Mouse (Mus musculus) cerebellum, adult 8-10 months (tissue): ENCODE data around the gene Lrpprc.
A peak's percentile ranks its signal among the peaks of the same experiment; 100 is the strongest.

Experiments used
- DNase-seq: peaks from one replicate; pipeline ENCODE4 v3.0.0; 2022

Gene Lrpprc

DNA sequence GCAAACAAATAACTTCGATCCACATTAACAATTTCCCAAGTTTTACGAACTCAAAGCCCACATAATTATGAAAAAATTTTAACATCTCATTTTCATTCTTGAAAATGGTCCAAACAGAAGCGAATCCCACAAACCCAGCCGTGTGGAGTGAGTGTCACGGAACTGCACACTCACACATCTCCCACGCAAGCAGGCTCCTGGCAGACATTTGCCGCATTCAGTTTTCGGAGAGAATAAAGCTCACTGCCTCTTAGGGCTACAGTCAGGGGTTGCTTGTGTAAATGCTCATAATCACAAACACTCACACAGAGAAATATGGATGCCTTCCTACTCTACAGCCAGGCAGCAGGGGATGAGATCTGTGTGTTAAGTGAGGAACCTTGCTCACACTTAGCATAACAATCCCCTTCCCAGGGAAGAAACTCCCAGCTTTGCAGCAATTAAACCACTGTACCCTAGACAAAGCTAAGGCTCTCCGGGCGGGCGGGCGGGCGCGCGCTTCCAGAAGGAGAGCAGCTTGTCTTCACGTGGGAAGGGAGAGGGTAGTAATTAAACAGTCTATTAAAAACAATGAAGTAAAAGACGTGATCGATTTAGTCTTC is 76.9 kb downstream of the Lrpprc start:
- no peak for DNase-seq

DNA sequence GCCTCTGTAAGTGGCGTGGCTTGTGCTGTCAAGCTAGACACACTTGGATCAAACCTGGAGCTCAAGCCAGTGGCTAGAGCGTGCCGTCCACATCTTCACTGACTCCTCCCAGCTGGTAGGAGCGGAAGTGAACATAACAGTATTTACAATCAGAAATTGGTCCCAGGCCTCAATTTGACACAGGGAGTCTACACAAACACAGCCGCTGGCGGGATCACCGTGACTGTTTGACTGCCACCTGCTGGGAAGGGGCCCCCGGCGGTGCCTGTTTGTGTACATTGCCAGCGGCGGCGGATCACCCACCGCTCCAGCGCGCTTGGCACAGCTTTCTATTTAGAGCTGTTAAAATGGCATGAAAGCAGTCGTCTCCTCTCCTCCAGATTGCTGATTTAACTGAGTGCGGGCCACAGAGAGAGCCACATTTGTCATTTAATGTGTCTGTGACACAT is 81.2 kb downstream of the Lrpprc start:
- DNase-seq, result no peak

DNA sequence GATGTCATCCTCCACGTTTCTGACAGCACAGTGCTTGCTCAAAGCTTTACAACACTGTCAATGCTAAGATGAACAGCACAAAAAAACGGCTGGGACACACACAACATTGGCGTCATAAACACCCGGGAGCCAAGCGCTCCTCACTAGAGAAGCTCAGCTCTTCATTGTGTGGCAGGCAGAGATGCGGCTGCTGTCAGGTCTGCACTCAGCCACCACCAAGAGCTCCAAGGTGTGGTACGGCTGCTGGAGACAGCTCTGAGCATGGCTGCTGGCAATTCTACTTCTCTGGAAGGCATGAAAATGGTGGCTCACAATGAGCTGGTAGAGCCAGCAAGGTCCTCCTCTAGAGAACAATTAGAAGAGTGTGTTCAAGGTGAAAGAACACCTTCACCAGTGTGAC is 81.8 kb downstream of the Lrpprc start:
- no peak for DNase-seq

DNA sequence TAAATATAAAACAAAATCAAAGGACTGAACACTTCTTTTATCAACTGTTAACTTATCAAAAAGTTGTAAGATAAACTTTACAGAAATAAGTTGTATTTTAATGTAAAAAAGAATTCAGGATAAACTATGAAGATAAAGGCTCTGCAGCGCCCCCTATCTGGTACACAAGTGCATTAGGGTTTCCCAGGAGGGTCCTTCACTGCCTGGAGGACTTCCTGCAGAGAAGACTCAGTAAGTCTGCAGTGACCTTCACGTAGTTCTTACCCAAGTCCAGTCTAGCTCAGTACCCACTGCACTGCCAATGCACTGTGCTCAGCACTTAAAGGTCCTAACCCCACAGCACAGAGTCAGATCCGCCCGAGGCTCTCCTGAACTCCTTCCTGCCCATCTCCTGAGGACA is 83.2 kb downstream of the Lrpprc start:
- no peak for DNase-seq

DNA sequence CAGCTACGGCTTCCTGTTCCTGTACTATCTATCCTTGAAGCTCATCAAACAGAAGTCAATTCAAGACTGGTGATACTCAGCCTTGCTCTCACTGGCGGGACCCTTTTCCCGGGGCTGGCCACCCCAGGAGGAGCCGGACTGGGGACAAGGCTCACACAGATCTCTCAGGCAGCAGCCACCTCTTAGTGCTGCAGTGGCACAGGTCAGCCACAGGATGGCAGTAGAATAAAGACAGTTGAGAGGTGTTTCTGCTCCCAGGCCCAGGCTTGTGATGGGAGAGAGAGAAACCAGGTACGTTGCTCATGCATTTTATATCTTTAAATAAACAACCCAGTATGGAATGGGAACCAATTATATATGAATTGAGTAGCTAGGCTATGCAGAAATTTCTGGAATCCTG is 91.9 kb downstream of the Lrpprc start:
- peak; percentile 38 for DNase-seq

DNA sequence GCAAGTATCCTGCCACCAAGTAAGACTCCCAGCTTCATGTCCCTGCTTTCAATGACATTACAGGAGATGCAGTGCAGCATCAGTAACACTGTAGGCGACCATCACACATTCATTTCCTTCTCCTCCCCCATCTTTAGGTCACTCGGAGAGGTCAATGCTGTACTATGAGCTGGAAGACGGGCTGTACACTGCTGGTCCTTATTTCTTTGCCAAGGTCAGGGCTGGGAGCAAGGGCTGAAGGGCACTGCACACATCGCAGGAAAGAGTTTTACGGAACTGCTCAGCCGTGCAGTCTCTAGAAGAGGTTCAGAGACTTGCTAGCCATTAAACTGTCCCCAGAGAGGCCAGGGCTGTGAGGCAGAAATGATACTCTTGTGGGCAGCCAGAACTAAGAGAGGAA is 94.1 kb downstream of the Lrpprc start:
- DNase-seq, result no peak

DNA sequence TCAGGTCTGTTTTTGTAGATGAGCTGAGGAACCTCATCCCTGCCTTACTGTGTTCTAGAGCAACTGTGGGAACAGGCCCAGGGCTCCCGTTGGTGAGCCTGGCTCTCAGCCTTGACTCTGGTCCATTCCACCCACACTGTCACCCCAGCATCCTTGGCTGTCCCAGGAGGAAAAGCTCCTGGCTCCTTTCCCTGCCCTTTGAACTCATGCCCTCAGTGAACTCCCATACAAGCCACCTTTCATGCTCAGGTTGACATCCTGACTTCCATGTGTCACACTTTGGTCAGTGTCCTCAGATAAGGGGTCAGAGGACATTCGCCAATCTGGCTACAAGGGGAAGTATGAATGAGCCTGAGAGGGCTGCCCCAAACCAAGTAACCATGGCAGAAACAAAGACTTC is 96.8 kb downstream of the Lrpprc start:
- DNase-seq, result no peak

DNA sequence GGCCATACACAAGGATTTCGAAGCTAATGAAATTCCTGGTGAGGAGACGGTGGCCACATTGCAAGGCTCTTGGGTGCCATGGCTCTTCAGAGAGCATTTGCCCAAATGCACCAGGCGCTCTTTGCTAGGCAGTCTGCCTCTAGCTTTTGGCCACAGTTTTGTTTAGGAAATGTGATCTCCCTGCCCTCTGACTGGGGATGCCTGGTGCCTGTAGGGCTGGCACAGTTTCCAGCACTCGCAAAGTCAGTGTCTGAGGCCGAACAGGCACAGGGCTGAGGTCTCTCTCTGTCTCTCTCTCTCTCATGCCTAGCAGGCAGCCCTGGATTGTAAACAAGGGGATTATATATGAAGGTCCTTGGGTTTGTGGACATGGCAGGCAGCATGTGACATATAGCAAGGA is 100.5 kb downstream of the Lrpprc start:
- no peak for DNase-seq

DNA sequence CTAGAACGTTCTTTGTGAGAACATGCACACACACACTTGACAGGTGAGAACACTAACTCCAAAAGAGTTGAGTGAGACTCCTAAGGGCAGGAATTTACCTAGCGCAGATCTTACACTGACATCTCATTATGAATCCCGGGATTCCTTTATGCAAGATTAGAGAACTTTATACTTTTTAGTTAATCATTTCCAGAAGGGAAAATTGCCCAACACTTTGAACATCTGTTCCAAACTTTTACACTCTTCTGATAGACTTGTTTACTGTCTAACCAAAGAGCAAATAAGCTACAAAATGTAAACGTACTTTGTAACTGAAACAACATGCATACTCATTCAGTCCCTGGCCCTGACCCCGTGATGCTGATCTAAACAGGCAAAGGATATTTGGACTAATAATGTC is 101.3 kb downstream of the Lrpprc start:
- no peak for DNase-seq

DNA sequence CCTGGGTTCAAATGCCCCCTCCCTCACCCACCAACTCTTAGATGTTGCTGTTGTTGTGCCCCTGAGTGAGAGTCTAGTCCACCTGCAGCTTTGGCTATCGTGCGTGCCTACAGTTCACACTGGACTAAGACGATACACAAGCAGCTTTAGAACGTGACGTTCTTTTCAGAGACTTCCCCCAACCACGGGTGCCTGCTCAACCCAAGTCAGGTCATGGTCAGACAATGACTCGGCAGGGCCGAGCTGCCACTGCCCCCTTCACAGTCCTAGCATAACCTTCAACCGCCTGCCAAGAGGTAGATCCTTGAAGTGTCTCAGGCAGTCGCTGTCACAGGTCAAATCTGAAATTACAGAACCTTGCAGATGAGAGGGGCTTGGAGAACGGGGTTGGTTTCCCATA is 101.8 kb downstream of the Lrpprc start:
- no peak for DNase-seq

DNA sequence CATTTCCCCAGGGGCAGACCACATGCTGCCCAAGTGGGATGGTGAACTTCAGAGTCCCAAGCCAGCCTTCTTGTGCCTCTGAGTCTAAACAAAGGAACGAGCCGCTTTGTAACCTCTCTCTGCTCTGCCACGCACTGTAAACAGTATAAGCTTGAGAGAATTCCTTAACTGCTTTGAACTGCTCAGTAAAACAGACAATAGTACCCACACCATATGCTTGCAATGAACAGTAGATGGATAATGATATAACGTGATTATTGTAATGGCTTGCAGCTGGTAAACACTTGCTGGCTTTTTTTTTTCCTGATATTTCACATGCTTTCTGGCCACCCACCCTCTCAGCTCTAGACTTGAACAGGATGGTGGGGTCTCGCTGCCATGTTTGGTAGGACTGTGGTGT is 102.6 kb downstream of the Lrpprc start:
- no peak for DNase-seq

DNA sequence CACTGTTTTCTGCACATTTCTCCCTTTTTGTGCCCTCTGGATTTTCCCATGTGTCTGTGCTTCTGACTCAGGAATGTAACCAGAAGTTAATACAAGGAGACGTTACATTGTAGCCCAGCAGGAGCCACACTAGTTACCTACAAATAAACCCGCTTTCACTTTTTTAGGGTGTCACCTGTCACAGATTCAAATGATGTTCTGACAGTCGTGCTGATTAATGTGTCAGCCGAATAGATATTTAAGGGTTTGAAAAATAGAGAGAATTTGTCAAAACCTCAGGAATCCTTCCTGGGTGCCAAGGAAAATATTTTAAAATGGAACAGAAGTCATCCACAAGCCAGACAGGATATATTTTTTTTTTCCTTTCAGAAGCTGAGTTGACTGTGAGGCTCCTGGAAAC is 105.3 kb downstream of the Lrpprc start:
- DNase-seq, result no peak

DNA sequence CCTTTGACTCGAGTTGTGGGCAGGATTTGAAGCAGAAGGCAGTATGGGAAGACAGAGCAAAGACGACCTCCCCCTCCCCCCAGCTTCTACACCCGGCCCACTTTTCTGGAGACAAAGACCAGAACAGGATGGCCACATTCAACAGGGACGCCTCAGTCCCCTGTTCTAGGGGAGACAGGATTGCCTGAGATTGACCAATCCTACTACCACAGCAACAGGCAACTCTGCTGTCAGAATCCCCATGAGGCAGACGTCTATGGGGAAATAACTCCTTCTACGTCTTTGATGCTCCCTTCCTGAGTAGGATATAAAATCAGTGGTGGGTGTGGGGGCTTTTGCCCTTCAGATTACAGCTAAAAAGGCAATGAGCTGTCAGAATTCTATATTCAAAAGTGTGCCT is 106.3 kb downstream of the Lrpprc start:
- DNase-seq, result no peak

DNA sequence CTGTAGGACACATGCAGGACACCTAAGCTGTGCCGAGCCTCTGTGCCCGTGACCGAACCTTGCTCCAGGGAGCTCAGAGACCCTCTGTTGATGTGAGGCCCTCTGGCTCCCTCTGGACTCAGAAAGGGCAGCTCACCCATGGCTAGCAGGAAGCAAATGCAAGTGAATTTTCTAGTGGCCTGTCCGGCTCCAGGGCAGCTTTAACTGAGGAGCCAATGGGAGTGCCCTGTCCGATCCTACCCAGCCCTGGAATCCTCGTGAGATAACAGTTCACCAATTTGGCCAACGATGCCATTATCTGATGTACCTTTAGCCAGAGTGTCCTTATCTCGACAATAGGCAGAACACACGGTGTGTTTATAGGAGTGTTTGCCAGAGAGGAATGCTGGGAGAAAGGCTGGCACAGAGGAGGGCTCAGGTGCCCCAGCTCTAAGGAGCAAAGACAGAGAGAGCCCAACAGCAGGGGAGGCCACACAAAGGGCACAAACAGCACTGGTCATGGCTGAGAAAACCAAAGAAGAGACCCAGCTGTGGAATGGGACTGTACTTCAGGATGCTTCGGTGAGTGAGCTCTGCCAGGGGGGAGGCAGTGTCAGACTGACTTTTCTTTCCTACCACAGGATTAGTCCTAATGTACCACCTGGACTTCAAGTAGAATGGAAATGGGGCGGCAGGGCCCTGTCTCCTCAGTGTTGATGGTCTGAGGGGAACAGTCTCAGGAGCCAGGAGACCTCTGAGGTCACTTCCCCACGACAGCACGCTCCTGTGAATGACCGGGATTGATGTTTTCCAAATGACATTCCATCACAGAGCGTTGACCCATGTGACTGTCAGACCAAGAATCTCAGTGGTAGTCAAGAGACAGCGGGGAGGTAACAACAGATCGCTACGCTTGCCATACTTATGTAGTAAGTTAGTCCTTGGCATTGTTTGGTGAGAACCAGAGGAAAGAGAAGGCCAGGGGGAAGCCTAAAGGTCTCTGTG is 107.6 kb downstream of the Lrpprc start, which contains the start of gene Abcg5:
Gene Abcg5 (minus strand): TSS at position 278 of the 984 bp plus-strand sequence.
- no peak for DNase-seq

DNA sequence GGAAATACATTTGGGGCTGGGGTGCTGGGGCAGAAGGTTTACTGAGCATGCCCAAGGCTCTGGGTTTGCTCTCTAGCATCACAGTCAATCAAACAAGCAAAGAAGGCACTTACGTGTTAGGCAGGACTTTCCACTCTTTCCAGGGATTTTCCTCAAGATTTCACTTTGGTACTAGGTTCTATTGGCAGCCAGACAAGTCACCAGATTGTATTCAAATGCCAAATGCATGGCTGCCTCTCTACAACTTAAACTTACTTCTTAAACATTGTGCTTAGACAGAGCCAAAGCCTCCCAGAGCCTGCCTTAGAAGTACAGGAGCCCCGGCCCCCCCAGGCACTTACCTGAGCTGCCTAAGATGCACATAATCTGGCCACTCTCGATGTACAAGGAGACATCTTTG is 108.9 kb downstream of the Lrpprc start:
- no peak for DNase-seq

DNA sequence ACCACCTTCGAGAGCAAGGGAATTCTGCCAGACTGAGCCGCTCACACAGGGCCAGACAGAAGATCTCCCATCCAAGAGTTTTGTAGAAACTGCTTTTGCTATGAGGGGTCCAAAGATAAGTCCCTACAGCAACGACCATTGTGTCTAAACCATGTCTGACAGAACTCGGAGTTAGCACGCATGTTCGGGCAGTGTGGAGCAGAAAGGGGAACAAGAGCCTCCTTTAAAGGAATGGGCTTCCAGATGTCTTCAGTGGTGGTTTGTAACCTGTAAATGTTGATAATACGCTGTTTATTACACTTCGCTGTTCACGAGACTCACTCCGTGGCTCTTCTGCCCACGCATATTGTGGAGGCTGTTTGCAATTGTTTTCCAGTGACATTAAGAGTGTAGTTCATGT is 113.0 kb downstream of the Lrpprc start:
- DNase-seq, result no peak

DNA sequence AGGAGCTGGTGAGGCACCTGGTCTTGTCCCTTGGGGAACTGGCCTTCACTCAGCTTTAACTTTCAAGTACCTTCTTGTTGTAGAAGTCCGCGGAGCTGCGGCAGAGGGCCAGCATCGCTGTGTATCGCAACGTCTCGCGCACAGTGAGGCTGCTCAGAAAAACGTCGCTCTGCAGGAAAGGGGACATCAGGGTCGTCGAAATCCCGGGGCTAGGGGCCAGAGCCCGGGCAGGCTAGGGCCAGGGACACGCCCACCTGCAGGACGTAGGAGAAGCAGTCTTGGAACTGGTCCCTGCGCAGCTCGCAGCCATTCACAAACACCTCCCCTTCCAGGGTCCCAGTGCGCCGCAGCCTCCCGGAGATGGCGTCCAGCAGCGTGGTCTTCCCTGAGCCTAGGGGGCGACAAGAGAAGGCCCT is 114.6 kb downstream of the Lrpprc start, which contains the start of gene Abcg8:
Gene Abcg8 (plus strand): TSS at position 352 of the 416 bp plus-strand sequence.
- DNase-seq, result no peak

DNA sequence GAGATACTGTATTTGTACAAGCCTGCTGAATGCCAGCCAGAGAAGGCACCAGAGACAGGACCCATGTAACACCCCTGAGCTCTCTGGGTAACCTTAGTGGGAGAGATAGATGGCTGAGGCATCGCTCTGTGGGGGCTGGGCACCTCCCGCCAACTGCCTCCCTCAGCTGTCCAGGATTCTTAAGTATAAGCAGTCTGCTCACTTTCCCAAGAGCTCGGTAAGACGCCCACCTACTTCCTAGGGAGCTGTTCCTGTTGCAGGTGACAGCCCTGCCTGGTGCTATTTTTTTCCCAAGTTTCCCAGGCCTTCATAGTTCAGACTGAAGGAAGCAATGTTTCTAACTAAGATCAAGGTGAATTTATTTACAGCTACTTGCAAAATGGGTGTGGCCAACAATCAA is 115.4 kb downstream of the Lrpprc start:
- DNase-seq, result no peak

DNA sequence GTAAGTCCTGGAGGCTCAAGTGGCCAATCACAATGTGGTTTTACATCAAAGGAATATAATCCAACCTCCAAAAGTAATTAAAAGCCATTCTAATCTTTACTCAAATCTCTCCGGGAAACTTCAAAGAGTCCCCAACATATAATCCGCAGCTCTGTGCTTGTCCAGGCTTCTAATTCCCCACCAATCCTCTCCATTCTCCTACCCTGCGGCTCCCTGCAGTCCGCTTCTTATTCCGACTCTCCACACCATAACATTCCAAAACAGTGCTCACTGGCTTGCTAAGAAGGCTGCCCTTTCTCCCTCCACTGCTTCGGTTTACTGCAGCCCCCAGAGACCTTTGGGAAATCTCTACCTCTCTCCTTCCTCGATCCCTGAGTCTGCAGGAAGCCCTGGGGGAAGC is 116.5 kb downstream of the Lrpprc start:
- DNase-seq, result no peak

DNA sequence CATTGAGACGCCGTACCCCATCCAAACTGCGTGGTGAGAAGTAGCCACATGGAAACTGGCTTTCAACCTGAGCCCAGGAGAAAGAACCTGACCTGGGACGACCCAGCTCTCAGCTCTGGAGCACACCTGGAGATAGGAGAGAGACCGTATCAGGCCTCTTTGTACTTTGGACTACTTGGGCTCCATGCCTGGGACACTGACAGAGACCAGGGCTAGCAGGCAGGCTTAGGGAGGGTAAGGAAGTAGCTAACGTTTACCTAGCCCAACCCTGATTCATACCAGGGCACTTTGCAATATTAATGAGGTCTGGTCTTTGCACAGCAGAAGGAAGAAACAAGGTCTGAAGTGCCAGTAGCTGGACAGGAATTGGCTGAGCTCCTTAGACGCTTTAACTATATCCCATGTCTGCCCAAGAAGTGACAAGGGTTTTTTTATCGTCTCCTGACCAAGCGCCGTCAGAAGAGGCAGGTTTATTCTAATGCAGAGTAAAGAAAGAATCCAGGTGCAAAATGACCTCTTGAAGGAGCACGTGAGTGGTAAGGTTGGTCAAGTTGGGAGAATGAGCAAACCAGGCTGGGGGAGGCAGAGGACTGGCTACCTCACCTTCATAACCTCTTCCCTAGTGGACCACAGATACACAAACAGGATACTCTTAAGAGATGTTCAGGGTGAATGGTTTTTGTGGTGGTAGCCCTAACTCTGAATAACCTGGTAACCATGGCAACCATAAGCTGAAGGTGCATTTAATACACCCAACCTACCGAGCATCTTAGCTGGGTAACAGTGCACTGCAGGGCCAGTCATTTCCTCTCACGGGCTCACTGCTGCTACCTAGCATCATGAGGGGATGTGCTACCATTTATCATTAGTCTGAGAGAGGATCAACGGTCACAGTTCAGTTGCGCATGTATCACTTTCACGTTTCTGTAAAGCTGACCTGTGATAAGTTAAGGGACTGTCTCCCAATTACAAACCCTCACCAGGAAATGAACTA is 117.9 kb downstream of the Lrpprc start:
- DNase-seq, result no peak

DNA sequence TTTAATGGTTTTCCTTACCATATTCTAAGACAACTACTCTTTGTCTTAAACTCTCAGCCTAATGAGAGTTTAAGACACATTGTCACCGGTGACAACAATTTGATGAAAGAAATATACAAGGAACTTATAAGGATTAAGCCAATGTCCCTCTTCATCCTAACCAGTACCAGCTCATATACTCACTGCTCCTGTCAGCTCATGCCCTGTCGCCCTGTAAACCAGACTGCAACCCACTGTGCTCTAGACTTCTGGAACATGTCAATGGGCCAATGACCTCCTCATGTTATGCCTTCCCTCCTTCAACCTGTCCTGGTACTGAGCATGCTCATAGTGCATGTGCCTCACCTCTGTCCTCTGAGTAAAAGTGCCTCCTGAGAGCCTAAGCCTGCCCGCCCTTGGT is 122.7 kb downstream of the Lrpprc start:
- no peak for DNase-seq

DNA sequence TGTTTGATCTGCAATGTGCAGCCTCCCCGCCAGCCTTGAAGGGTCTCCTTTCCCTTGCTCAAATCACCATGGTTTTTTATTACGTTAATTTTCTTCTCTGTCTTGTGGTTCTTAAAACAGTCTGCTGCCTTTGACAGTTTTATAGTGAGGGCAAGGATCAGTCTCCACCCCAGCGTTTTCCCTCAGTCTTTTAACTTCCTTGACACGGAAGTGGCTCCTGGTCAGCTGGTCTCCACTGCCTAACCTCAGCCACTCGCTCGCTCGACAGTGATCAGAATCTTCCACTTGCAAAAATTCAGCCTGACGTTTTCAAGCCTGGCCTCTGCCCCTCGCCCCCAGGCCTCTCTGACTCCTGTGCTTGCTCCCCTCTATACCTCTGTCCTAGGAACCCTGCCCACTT is 124.9 kb downstream of the Lrpprc start:
- DNase-seq, result no peak

DNA sequence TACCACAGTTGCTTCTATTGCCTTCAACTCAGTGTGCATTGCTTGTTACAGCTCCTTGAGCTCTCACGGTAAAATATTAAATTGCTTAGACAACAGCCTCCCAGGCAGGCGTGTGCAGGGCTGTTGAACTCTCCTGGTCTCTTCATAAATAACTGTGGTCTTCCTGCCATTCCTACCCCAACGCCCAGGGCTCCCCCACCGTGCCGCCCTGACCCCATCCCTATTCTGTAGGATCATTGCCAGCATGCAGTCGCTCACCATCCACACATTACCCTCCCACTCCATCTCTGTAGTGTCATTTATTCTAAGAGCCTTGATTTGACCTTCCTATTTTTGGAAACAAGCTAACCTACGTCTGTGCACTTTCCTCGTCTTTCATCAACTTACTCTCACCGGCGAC is 125.5 kb downstream of the Lrpprc start:
- no peak for DNase-seq
